Mouse (Mus musculus) liver, embryonic 14.5 days (tissue): ENCODE results near the gene Daglb. TPM values are rescaled to one million over a fixed set of nuclear protein-coding genes. Genes with fewer than 3 reads are reported as not detected.

ENCODE experiments used
- ATAC-seq: fragments of 200-750 bp; cut with Nextera tagmentation; 2 replicates; pipeline ENCODE4 v1.8.0; 2017; ENCODE audit warnings: moderate number of reproducible peaks, mild to moderate bottlenecking, moderate library complexity; ENCODE audit not compliant: insufficient read depth
- DNase-seq, 3 experiments: peaks; one replicate each; pipeline ENCODE4 v3.0.0-alpha.2; 2012 to 2013; ENCODE audit warnings: low read depth in 3 of 3, low spot score in 3 of 3
- H3K27ac ChIP-seq: fragments of 300-500 bp; sonication (generic); 2 replicates; pipeline ENCODE4 v1.5.1; 2014; ENCODE audit warnings: moderate library complexity, mild to moderate bottlenecking, control low read depth, inconsistent platforms
- H3K27me3 ChIP-seq: fragments of 300-500 bp; sonication (generic); 2 replicates; pipeline ENCODE4 v1.6.1; 2014; ENCODE audit warnings: mild to moderate bottlenecking, low read length, moderate library complexity; ENCODE audit not compliant: control insufficient read depth, insufficient read depth
- H3K36me3 ChIP-seq: fragments of 300-500 bp; sonication (generic); replicated peaks from 2 replicates; pipeline ENCODE4 v1.6.1; 2014; ENCODE audit warnings: low read depth; ENCODE audit not compliant: control insufficient read depth, insufficient read depth
- H3K4me1 ChIP-seq, 2 experiments: fragments of 200-500 bp in 1 of 2; fragments of 300-500 bp in 1 of 2; sonication (generic) in 1 of 2; replicated peaks; 2 replicates each; pipeline ENCODE4 v1.6.1; 2012 to 2014; ENCODE audit warnings: antibody characterized with exemption in 1 of 2, inconsistent platforms in 1 of 2, low read length in 1 of 2; ENCODE audit not compliant: control insufficient read depth in 2 of 2, insufficient read depth in 2 of 2
- H3K4me2 ChIP-seq: fragments of 300-500 bp; sonication (generic); 2 replicates; pipeline ENCODE4 v1.6.1; 2014; ENCODE audit warnings: low read depth, mild to moderate bottlenecking, control low read depth, moderate library complexity
- H3K4me3 ChIP-seq, 2 experiments: fragments of 200-500 bp in 1 of 2; fragments of 300-500 bp in 1 of 2; sonication (generic) in 1 of 2; 2 replicates each; pipeline ENCODE4 v1.5.1; 2012 to 2014; ENCODE audit warnings: low read depth in 2 of 2, low read length in 2 of 2, mild to moderate bottlenecking in 2 of 2, control low read depth in 1 of 2, inconsistent platforms in 1 of 2, moderate library complexity in 1 of 2; ENCODE audit not compliant: insufficient read depth in 1 of 2
- H3K9ac ChIP-seq: fragments of 300-500 bp; sonication (generic); replicated peaks from 2 replicates; pipeline ENCODE4 v1.6.1; 2014; ENCODE audit warnings: mild to moderate bottlenecking, control low read depth, moderate library complexity
- H3K9me3 ChIP-seq: fragments of 300-500 bp; sonication (generic); 2 replicates; pipeline ENCODE4 v1.6.1; 2016; ENCODE audit warnings: low read length, mixed read lengths; ENCODE audit not compliant: control insufficient read depth
- CTCF ChIP-seq: IDR thresholded peaks from 2 replicates; pipeline ENCODE4 v1.5.1; 2016; ENCODE audit warnings: antibody characterized with exemption, low read depth, control low read depth
- EP300 ChIP-seq: IDR thresholded peaks from 2 replicates; pipeline ENCODE4 v1.6.1; 2016; ENCODE audit warnings: antibody characterized with exemption, low read depth
- WGBS: fragments of 180-500 bp; shearing (Covaris S2); extraction: QIAGEN DNeasy Blood & Tissue Kit; methylation state at CpG from one replicate; pipeline ENCODE4 v1.1.7; 2014; ENCODE audit not compliant: insufficient replicate concordance; 5-methylcytosine and 5-hydroxymethylcytosine counted together
- polyA plus RNA-seq, 2 experiments: library from polyadenylated mRNA; depleted of rRNA in 1 of 2; stranded (reverse) in 1 of 2; unstranded in 1 of 2; fragments of >200 nt; fragmentation: Nextera tagmentation in 1 of 2; extraction: Ambion mirVana in 1 of 2; gene quantifications; 2 replicates each; pipeline versions ENCODE4 v1.2.1 to v1.2.3; 2012 to 2014

Gene Daglb
- polyA plus RNA-seq, 2 experiments = 4.5 to 4.9 TPM

DNA sequence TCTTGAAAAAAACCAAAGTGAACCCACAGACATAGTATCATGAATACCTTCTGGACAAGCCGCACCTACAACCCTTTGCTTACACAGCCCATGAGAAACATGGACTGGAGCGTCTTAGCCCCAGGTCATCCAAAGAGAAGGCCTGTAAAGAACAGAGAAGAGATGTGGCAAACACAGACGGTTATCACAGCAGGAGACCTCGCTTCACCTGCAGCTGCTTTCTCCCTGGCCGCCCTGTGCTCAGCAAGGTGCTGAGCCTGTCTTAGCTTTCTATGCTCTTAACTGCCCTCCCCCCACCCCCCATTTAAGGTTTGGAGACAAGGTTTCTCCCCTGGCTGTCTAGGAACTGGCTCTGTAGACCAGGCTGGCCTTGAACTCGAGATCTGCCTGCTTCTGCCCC is 90.8 kb downstream of the Daglb start:
- Histone ChIP-seq H3K9me3 (no peaks in the 10 kb centered on the region), H3K4me1 (peaks cover 10 to 15% of the 10 kb centered on the region in 2 experiments), H3K4me3 (no peak overlapping the region), H3K4me2 (no peak overlapping the region), H3K36me3 (peaks cover 5% of the 10 kb centered on the region; the same call in 1 of the 2 replicates), H3K27me3 (no peaks in the 10 kb centered on the region), H3K9ac (no peak overlapping the region), H3K27ac (no peak overlapping the region)
- 80% methylated on average over 6 of the region's 6 CpGs for WGBS
- DNase-seq (no peak), ATAC-seq (no peak)
- no peak for TF ChIP-seq EP300
- no peak for TF ChIP-seq CTCF

Other genes with a start within 250 kb of the Daglb start
- not detected in 2 replicates for gene Spdye4a, start 237.7 kb upstream of the Daglb start, polyA plus RNA-seq (2012; rRNA removed)
- not detected in 2 replicates for gene Spdye4a, start 237.7 kb upstream of the Daglb start, polyA plus RNA-seq (2014; fragmentation: Nextera tagmentation; extraction: Ambion mirVana)
- gene Zfp12, start 229.4 kb upstream of the Daglb start, polyA plus RNA-seq (2012; rRNA removed) = 2.3 and 2.6 TPM in 2 replicates
- gene Zfp12, start 229.4 kb upstream of the Daglb start, polyA plus RNA-seq (2014; fragmentation: Nextera tagmentation; extraction: Ambion mirVana) = 1.8 and 2.3 TPM in 2 replicates
- gene Zfp316, start 194.6 kb upstream of the Daglb start, polyA plus RNA-seq (2012; rRNA removed) = 0.28 and 0.33 TPM in 2 replicates
- 0.05 and 0.10 TPM in 2 replicates for gene Zfp316, start 194.6 kb upstream of the Daglb start, polyA plus RNA-seq (2014; fragmentation: Nextera tagmentation; extraction: Ambion mirVana)
- gene Zfp853, start 171.0 kb upstream of the Daglb start, polyA plus RNA-seq (2012; rRNA removed) = 0.10 and 0.11 TPM in 2 replicates
- not detected in 2 replicates for gene Zfp853, start 171.0 kb upstream of the Daglb start, polyA plus RNA-seq (2014; fragmentation: Nextera tagmentation; extraction: Ambion mirVana)
- gene E130309D02Rik, start 149.2 kb upstream of the Daglb start, polyA plus RNA-seq (2012; rRNA removed) = 12.7 and 14.1 TPM in 2 replicates
- 13.7 and 17.2 TPM in 2 replicates for gene E130309D02Rik, start 149.2 kb upstream of the Daglb start, polyA plus RNA-seq (2014; fragmentation: Nextera tagmentation; extraction: Ambion mirVana)
- gene Zdhhc4, start 135.3 kb upstream of the Daglb start, polyA plus RNA-seq (2012; rRNA removed) = 16.4 and 19.3 TPM in 2 replicates
- gene Zdhhc4, start 135.3 kb upstream of the Daglb start, polyA plus RNA-seq (2014; fragmentation: Nextera tagmentation; extraction: Ambion mirVana) = 24.5 and 25.9 TPM in 2 replicates
- gene Grid2ip, start 107.2 kb upstream of the Daglb start, polyA plus RNA-seq (2012; rRNA removed) = 0.01 and 0.05 TPM in 2 replicates
- not detected in 2 replicates for gene Grid2ip, start 107.2 kb upstream of the Daglb start, polyA plus RNA-seq (2014; fragmentation: Nextera tagmentation; extraction: Ambion mirVana)
- 35.3 and 39.9 TPM in 2 replicates for gene Kdelr2, start 60.7 kb upstream of the Daglb start, polyA plus RNA-seq (2012; rRNA removed)
- 134 and 135 TPM in 2 replicates for gene Kdelr2, start 60.7 kb upstream of the Daglb start, polyA plus RNA-seq (2014; fragmentation: Nextera tagmentation; extraction: Ambion mirVana)
- 53.9 and 115 TPM in 2 replicates for gene Rac1, start 63.5 kb downstream of the Daglb start, polyA plus RNA-seq (2012; rRNA removed)
- 146 and 161 TPM in 2 replicates for gene Rac1, start 63.5 kb downstream of the Daglb start, polyA plus RNA-seq (2014; fragmentation: Nextera tagmentation; extraction: Ambion mirVana)
- gene Cyth3, start 157.9 kb downstream of the Daglb start, polyA plus RNA-seq (2012; rRNA removed) = 20.7 and 24.1 TPM in 2 replicates
- 28.1 and 33.5 TPM in 2 replicates for gene Cyth3, start 157.9 kb downstream of the Daglb start, polyA plus RNA-seq (2014; fragmentation: Nextera tagmentation; extraction: Ambion mirVana)